ENCODE assay signal across 27 mouse cellular contexts in genomic region chr2:122260729-122261128, GRCm38 (mm10). TPM values are rescaled to one million over a fixed set of nuclear protein-coding genes. Genes with fewer than 3 reads are reported as not detected.
"Had no signal": no experiment of that assay in that cellular context is flagged by ENCODE, and none has a peak within 500 bp of the region (broad histone marks: within the 10 kb centered on the region; RNA-seq: fewer than 3 reads in every experiment).

No protein-coding gene starts in this region.

- H3K4me2 ChIP-seq: limb, embryonic 13.5 days; liver, embryonic 11.5 days; lung, embryonic 14.5 days had no signal

- H3K36me3 ChIP-seq: limb, embryonic 10.5 days had no signal

- H3K4me1 ChIP-seq: megakaryocyte, embryonic 14.5 days had no signal

- H3K27me3 ChIP-seq: limb, embryonic 13.5 days; megakaryocyte, embryonic 14.5 days had no signal

- H3K27ac ChIP-seq: kidney, postnatal 0 days; layer of hippocampus, adult 2 months; limb, embryonic 10.5 days; limb, embryonic 13.5 days; liver, embryonic 14.5 days; midbrain, embryonic 10.5 days had no signal

- H3K9me3 ChIP-seq: limb, embryonic 10.5 days; limb, embryonic 13.5 days; megakaryocyte, embryonic 14.5 days; midbrain, embryonic 10.5 days had no signal

- DNase-seq: kidney, adult 2 months; kidney, postnatal 25 days; layer of hippocampus, adult 9-11 months; liver, postnatal 0 days; lung, embryonic 14.5 days; midbrain, embryonic 14.5 days; thymus, adult 2 months; thymus, postnatal 14 days; thymus, postnatal 4 days had no signal

- H3K4me3 ChIP-seq: layer of hippocampus, adult 2 months; limb, embryonic 10.5 days; limb, embryonic 13.5 days; megakaryocyte, embryonic 14.5 days; midbrain, embryonic 10.5 days had no signal

- H3K9ac ChIP-seq: limb, embryonic 13.5 days; liver, embryonic 14.5 days; liver, postnatal 0 days; lung, embryonic 14.5 days had no signal

- ATAC-seq: inflammation-experienced regulatory T-cells, adult 6 months; liver, postnatal 0 days; lung, postnatal 0 days had no signal

RNA-seq across cellular contexts. Expression of gene Duox2, which starts 37.5 kb away (rescaled TPM):
- total RNA-seq: left cerebral cortex, adult 18-20 months had no signal
- polyA plus RNA-seq: inflammation-experienced regulatory T-cells, adult 6 months; limb, embryonic 10.5 days; liver, embryonic 11.5 days; liver, embryonic 14.5 days; midbrain, embryonic 10.5 days; neural tube, embryonic 14.5 days had no signal

RNA-seq across cellular contexts. Expression of gene Duoxa2, which starts 38.0 kb away (rescaled TPM):
- total RNA-seq: layer of hippocampus, adult 2 months; layer of hippocampus, postnatal 25 days; left cerebral cortex, adult 18-20 months; left cerebral cortex, postnatal 25 days had no signal
- polyA plus RNA-seq: inflammation-experienced regulatory T-cells, adult 6 months; kidney, adult 2 months; kidney, postnatal 0 days; limb, embryonic 10.5 days; liver, embryonic 11.5 days; liver, embryonic 14.5 days; liver, postnatal 0 days; lung, embryonic 14.5 days; midbrain, embryonic 10.5 days; midbrain, embryonic 14.5 days; stomach, embryonic 14.5 days had no signal

RNA-seq across cellular contexts. Expression of gene Duoxa1, which starts 52.8 kb away (rescaled TPM):
- total RNA-seq: layer of hippocampus, adult 2 months; layer of hippocampus, postnatal 25 days; left cerebral cortex, postnatal 25 days; midbrain, postnatal 0 days had no signal
- polyA plus RNA-seq: inflammation-experienced regulatory T-cells, adult 6 months; kidney, embryonic 14.5 days; kidney, postnatal 0 days; liver, embryonic 11.5 days; liver, embryonic 14.5 days; liver, postnatal 0 days; lung, embryonic 14.5 days; midbrain, embryonic 10.5 days; neural tube, embryonic 11.5 days; neural tube, embryonic 14.5 days had no signal

RNA-seq across cellular contexts. Expression of gene Duox1, which starts 54.7 kb away (rescaled TPM):
- total RNA-seq: layer of hippocampus, adult 2 months; layer of hippocampus, postnatal 25 days; left cerebral cortex, adult 18-20 months had no signal
- polyA plus RNA-seq: inflammation-experienced regulatory T-cells, adult 6 months; kidney, embryonic 14.5 days; kidney, postnatal 0 days; liver, embryonic 14.5 days; liver, postnatal 0 days; lung, embryonic 14.5 days had no signal
